Mouse (Mus musculus) adrenal gland, adult (tissue): ENCODE results near the gene Cabp1.
A peak's percentile ranks its signal among the peaks of the same experiment; 100 is the strongest.

Experiments
- DNase-seq, 2 experiments: peaks; one replicate each; pipeline ENCODE4 v3.0.0; 2022 to 2023; ENCODE audit warnings: low spot score in 1 of 2; ENCODE audit not compliant: inconsistent age in 2 of 2

The Cabp1 gene

DNA sequence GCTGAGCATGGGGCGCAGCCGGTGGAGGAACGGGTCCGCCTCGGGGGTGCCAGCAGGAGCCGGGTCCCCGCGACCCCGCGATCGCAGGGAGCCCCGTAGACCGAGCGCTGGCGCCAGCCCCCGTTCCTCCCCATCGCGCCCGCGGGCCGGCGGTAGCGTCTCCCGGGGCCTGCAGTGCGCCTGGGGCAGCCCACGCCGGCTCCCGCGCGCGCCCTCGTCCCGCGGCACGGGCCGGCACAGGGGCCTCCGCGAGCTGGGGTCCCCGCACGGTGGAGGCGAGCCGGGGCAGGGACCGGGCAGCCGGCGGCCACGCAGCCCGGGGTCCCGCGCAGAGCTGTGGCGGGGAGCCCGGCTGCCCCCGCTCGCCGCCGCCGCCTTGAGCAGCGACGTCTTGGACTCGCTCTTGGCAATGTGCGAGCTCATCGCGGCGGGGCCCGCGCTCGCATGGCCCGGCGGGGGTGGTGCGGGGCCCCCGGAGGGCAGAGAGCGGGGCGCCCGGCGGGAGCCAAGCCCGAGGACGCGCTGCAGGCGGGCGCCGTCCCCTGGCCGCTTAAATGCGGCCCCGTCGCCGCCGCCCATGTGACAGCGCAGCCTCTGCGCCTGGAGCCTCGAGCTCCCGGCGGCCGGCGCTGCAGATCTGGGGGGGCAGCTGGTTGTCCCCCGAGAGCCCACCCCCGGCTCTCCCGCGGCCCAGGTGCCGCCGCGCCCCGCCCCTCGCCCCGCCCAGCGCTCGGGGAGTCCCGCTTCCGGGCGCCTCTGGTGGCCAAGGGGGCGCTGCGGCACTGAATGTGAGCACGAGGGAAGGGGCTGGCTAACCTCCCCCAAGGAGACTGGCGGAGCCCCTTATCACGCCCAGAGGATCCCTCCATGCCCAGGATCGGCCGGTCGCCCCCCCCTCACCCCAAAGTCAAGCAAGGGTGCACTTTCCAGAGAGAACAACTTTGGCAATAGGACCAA lies at the start of gene Cabp1:
Cabp1 (minus strand) TSS at position 713 of the 957 bp plus-strand sequence.
- DNase-seq: peak; percentile 73 to 74

DNA sequence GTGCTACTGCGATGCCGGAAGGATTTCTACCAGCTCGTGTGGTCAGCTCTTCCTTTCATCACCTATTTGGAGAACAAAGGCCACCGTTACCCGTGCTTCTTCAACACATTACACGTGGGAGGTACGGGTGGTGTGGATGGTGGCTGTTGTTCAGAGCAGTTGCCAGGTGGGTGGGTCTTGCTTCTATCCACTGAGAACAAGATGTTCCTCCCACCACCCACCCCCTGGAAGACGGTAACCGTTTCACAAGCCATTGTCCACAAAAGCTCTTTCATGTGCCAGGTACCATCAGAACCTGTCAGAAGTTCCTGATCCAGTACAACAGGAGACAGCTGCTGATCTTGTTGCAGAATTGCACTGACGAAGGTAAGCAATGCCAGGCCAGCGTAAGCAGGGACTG lies 46.0 kb upstream of the Cabp1 start:
- no peak for DNase-seq

DNA sequence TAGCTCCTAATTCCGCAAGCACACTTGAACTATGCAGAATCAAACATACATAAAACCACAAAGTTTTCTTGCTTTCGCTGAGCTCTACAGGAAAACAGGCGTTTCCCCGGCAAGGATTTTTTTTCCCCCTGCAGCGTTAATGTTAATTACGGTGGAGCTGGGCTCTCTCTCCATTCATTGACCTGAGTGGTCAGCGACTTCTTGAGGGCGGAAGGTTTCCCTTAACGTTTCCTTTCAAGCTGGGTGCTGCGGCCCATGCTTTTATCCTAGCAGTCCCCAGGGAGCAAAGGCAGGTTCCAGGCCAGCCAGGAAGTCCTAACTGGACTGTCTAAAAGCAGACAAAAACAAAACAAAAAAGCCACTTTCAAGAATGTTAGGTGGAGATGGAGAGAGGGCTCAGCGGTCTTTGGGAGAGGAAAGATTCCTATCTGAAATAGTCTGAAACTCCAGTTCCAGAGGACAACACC lies 44.6 kb upstream of the Cabp1 start:
- DNase-seq: peak; percentile 35 to 71

DNA sequence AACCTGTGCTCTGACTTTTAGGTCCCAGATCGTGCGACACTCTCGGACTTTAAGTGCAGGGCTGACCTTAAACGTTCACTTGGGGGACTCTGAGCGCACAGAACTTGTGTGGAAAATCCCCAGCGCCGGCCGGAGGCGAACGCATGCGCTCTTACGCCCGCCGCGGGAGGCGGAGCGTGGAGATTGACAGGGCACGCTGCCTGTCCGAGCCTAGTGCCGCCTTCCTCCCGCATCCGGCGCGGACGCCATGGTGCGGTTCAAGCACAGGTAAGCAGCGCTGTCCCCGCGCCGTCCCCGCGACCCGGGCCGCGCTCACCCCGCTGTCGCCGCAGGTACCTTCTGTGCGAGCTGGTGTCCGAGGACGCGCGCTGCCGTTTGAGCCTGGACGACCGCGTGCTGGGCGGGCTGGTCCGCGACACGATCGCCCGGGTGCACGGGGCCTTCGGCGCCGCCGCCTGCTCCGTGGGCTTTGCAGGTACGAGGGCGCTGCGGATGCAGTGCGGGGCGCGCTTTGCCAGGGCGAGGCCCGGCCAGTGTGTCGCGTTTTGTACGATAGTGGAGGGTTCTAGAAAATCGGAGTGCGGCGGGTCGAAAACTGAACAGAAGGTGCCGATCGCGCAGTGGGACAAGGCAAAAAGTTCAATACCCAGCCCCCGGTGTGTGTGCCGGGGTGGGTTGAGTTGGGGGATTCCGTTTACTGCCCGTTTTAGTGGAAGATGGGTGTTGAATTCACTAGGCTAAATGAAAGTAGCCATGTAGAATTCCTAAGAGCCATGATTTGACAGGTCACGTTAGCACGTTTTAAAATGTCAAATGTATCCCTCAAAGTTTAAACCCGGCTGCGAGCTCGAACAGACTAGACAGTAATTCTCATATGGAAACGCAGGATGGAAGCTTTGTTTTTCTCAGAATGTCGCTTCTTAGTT lies 43.9 kb upstream of the Cabp1 start:
- DNase-seq: peak; percentile 96 to 98

DNA sequence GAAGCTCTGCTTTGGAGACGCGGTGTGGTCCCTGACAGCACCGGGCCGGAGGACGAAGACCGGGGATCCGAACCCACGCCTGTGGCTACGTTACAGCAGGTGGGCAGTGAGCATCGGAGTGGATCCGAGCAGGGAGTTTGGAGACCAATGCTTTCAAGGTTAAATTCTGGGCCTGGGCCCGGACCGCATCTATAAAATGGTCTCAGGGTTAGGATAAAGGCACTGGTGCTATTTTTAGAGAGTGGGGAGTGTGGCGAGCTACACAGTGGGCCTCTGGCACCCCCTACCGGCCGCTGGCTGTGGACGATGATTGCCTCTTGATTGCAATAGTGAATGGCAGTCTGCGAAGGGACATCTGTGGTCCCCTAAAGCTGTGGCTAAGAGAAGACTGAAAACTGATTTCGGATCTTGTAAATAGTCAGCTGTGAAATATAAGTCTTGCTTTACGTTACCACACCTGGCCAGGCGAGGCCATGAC lies 41.6 kb upstream of the Cabp1 start, which contains the start of gene Pop5:
Pop5 (plus strand) TSS at position 51 of the 478 bp plus-strand sequence.
- DNase-seq: peak; percentile 89 to 96

DNA sequence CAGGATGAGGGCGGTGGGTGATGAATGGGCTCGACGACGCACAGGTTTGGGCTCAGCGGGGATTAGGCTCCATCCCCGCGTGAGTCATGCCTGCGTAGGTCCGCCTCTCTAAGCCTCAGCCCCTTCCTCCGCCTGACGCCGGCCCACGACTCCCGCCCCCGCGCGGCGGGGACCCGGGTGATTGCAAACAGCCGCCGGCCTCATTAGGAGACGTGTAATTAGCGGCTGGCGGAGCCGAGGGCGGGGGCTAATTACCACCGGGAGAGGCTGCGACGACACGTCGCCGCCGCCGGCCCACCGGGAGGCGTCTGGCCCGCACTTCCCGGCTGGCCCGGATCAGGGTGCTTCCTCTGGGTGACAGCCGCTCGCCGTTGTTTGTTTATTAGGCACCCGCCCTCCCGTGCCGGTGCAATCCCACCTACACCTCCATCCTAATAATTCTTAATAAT lies 41.2 kb upstream of the Cabp1 start:
- DNase-seq: peak; percentile 86 to 92

DNA sequence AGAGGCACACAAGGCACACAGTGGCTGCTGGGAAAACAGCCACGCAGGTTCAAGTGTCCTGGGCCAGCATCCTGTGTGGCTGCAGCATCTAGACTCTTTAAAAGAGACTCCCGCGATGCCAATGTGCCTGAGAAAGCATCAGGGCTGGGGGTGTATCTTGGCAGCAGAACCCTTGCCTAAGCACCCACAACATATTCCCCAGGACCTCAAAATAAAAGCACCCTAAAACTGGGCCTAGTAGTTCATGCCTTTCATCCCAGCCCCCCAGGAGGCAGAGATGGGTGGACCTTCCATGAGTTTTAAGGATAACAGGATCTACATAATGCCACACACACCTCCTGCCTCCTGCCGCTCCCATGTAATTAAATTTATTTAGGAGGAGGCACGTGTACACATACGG lies 40.3 kb upstream of the Cabp1 start:
- DNase-seq: no peak

DNA sequence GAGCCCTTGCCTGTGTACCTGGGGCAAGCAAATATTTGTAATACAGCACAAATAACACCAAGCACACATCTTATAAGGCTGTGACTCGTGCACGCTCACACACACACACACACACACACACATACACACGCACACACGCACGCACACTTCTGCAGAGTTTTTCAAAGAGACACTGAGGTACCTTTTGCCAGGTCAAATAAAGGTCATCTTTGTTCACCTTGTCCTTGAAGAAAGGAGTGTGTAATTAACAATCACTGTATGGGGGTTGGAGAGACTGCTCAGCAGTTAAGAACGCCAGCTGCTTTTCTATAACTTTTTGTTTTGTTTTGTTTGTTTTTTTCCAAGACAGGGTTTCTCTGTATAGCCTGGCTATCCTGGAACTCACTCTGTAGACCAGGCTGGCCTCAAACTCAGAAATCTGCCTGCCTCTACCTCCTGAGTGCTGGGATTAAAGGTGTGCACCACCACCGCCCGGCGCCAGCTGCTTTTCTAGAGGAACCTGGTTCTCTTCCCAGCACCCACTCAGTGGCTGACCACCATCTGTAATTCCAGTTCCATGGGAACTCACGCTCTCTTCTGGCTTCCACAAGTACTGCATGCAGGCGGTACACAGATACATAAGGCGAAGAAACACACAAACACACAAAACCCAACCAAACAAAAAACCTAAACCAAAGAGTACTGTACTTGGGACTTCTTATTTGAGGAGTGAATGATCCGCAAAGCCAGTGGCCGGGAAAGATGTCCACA lies 39.0 kb upstream of the Cabp1 start:
- no peak for DNase-seq

DNA sequence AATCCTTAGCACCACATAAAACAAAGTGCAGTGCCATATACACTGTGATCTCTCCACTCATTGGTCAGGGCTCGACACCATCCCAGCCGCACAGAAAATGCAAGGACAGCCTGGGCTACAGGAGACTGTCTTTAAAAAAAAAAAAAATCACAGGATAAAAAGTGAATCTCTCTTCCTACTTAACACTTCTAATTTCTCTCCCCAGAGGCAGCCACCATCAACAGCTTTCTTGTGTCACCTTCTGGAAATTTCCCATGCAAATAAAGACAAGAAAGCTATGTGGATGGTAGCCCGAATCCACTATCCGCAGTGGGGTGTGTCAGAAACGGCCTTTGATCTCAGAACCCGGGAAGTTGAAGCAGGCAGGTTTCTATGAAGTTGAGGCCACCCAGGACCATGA lies 38.3 kb upstream of the Cabp1 start:
- no peak for DNase-seq

DNA sequence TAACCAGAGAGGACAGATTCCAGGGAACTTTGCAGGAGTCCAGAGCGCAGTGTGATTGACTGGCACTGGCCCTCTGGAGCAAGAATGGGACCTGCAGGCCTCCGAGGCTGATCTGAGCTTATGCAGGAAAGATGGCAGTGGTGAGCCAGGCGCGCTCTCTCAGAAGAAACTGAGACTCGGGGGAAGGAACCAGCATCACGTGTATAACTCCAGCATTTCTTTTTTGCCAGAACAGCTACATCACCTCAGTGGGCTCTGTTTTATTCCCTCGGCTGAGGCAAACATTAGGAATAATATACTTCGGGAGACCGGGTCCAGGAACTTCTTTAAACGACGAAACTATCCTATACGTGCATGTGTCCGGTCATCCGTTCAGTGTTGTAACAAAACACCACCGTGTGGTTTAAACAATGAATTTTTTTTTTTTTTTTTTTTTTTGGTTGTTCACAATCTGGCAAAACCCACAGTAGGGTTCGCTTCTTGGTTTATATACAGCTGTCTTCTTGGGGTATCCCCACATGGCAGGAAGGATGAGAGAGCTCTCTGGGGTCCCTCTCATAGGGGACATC lies 37.5 kb upstream of the Cabp1 start:
- no peak for DNase-seq

DNA sequence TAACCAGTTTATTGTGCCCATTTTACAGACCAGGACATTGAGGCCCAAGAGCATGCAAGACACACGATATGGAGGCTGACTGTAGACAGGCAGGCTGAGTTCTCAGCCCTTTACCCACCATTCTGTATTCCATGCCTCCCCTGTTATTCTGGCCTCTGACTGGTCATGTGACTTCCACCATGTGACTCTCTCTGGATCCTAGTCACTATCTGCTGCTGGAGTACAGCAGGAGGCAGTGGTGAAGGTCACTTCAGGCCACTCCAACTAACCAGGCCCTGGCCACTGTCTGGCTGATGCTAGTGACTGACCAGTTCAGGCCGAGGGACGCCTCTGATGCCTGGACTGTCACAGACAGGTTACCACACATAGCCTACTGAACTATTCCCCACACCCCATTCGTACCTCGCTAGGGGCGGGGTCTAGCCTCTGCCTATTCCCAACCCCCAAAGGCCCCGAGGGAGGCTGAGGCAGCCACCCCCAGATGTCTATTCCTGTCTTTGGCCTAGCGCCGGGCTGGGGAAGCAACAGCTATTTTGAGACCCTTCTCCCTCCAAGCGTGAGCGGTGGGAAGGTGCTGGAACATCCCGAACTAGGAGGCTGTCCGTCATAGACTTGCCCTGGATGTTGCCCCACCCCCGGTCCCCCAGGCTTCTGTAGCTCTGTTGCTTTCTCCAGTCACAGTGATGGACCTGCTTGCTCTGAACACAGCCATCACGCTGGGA lies 36.8 kb upstream of the Cabp1 start:
- no peak for DNase-seq

DNA sequence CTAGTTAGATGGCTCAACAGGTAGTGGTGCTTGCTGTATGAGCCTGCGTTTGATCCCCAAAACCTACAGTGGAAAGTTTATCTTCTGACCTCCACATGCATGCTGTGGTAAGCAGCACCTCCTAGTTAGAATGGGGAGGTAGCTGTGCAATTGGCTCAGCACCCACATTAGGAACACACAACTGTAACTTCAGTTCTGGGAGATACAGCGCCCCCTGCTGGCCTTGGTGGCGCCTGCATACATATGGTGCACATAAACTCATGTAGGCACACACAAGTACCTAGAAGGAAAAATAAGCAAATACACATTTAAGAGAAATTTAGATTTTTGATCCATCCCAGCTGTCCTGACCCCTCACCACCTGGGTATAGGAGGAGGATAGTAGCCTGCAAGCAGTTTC lies 28.3 kb upstream of the Cabp1 start:
- no peak for DNase-seq

DNA sequence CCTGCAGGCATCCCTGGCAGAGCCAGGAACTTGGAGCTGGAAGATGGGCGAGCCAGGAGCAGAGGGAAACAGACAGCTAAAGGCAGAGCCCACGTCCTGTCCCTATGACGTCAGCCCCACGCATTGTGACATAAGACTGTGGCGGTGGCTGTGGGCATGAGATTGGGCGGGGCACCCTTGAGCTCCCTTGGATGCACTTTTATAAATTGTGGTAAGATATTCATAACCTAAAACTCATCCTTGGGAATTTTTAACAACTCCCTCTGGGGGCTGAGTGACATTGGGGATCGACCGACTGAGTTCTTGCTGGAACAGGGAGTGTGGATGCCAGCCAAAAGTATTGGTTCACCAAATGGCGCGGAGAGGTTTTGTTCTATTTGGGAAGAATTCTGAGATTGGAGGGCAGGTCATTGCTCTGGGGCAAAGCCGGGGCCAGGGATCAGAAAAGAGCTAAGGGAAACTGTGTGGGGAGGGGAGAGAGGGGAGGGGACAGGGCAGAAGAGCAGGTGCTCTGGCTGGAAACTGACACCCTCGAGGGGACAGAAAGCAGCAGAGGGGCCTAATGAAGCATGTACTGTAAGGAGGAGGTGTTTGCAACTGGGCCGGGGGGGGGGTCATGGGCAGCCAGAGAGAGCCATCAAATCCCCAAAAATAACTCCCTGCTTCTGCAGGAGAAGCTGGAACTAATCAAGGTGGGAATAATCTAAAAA lies 26.9 kb upstream of the Cabp1 start:
- DNase-seq: no peak

DNA sequence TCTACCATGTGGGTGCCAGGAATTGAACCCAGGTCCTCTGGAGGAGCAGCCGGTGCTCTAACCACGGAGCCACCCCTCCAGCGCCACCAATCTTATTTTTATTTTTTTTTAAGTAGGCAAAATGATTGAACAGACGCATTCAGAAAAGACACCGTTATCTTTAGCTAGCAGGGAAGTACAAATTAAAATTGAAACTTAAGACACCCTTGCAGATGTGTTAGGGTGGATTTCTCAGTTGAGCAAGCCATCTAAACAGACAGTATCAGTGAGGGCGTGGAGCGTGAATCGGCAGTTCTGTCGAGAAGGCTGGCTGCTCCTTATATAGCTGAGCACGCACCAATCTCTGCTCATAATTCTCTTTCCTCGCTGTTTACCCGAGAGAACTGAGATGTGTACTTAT lies 23.8 kb upstream of the Cabp1 start:
- no peak for DNase-seq

DNA sequence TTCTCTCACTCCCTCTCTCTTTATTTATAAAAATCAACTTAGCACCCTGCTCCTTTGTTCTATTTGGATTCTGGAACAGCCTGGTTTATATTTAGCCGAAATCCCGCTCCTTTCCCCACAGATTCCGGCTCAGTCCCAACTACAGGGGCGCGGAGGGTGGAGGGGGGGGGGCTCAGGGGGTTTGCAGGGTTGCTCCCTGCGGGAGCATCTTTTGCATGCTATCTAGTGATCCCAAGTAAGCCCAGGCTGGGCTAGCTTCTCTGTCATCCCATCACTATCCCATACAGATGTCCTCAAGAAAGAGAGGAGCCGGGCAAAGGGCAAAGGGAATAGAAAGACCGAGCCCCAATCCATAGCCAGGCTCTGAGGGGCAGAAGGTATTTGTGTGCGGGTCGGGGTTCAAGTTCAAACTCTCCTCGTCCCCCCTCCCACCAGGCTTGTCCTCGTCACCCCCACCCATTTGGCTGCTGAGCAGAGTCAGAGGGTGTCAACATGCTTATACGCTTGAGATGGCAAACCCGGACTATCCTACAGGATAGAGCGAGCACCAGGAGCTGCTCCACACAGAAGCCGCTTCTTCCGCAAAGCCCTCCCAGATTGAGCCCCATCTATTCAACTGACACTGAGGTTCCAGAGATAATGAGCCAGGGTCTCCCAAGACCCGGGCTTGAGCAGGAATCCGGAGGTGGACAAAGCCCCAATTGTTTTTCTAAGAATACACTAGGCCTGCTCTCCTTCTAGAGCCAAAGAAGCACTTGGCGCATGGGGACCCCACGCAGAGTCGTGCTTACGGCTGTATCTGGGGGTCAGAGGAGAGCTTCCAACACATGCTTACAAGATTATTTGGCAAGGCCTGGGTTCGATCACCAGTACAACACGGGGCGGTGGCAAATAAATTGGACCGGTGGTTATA lies 21.3 kb upstream of the Cabp1 start:
- DNase-seq: no peak

DNA sequence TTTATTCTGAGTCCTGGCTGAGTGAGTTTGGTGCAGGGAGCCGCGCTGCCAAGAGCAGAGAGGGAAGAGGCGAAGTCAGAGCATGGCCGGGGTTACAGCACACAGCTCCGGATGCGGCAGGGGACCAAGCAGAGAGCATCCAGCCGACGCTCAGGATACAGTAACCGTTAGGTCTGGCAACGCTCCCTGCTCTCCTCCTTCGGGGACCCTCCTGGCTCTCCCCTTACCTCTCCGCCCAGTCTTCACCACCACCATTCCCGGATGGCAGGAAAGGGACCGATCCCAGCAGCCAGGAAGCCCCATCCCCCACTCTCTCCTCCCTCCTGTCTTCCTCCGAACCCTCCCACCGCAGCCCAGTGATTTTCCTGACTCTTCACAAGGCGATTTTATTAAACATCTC lies 20.7 kb upstream of the Cabp1 start:
- DNase-seq: no peak

DNA sequence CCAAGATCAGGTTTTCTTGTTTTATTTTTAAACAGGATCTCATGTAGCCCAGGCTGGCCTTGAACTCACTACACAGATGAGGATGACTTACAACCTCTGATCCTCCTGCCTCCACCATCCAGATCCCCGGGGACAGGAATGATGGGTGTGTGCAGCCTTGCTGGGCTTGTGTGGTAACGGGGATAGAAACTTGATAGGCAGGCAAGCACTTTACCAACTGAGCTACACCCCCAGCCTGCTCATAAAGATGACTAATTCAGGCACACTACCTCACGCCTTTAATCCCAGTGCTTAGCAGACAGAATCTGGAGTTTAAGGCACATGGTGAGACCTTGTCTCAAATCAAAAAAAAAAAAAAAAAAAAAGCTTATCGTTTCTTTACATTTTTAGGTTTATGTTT lies 18.7 kb upstream of the Cabp1 start:
- DNase-seq: peak in 1 of 2 experiments; percentile 42

DNA sequence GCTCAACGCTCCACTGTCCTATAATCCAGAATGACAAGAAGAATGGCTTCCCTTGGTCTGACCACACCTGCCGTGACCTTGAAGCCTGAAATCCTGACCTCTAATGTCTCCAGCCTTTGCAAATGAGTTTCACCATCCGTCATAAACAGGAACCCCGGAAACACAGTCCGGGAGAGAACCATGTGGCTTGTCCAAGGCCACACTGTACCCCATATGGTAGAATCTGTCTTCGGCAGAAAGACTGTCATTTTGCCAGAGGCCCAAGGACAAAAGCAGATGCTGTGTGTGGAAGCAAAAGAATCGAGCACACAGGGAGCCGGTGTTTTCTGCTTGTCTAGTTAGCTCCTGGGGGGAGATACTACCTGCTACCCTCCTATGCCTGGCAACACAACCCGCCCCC lies 18.3 kb upstream of the Cabp1 start:
- peak; percentile 75 for DNase-seq
